Mouse (Mus musculus): ENCODE data around the gene Bloc1s2. TPM values are rescaled to one million over a fixed set of nuclear protein-coding genes. Genes with fewer than 3 reads are reported as not detected.

The Bloc1s2 gene
- 107 and 108 TPM in 2 replicates for polyA plus RNA-seq (2016; fragmentation: Nextera tagmentation; extraction: Ambion mirVana)

- DNase-seq (ENCODE audit: low spot score), result peak; percentile 85
- Histone ChIP-seq H3K27ac (replicated peaks) (peak within 1 kb of the TSS; percentile 87), H3K4me1 (peaks cover 20% of the 10 kb centered on the region), H3K9me3 (replicated peaks) (no peaks in the 10 kb centered on the region), H3K27me3 (ENCODE audit: low read depth, poor library complexity, severe bottlenecking) (peaks cover 14% of the 10 kb centered on the region), H3K4me3 (peak within 1 kb of the TSS; percentile 81), H3K36me3 (peaks cover 35% of the 10 kb centered on the region)
- WGBS, result 5% methylated on average over 46 of the region's 46 CpGs
Measured at GRCm38 (mm10) chr19:44145702-44146567, at the start of gene Bloc1s2. Bloc1s2 (minus strand) TSS chr19:44146446.

- H3K9me3 ChIP-seq (replicated peaks), result no peaks in the 10 kb centered on the region
- WGBS, result 12% methylated on average over 7 of the region's 7 CpGs
- no peak overlapping the region for H3K27ac ChIP-seq (replicated peaks)
- no peaks in the 10 kb centered on the region for H3K36me3 ChIP-seq
- peaks cover 12% of the 10 kb centered on the region for H3K4me1 ChIP-seq
- DNase-seq (ENCODE audit: low spot score), result peak; percentile 61
- no peaks in the 10 kb centered on the region; the same call in 1 of the 2 replicates for H3K27me3 ChIP-seq (ENCODE audit: low read depth, poor library complexity, severe bottlenecking)
- no peak overlapping the region for H3K4me3 ChIP-seq
Measured at GRCm38 (mm10) chr19:44195138-44195537, 48.9 kb upstream of the Bloc1s2 start.

GRCm38 (mm10) chr19:44193906-44194305 lies 47.7 kb upstream of the Bloc1s2 start:
- Histone ChIP-seq H3K9me3 (replicated peaks) (no peaks in the 10 kb centered on the region), H3K27ac (replicated peaks) (no peak overlapping the region), H3K4me1 (peaks cover 12% of the 10 kb centered on the region), H3K4me3 (no peak overlapping the region), H3K36me3 (no peaks in the 10 kb centered on the region), H3K27me3 (ENCODE audit: low read depth, poor library complexity, severe bottlenecking) (no peaks in the 10 kb centered on the region; the same call in 1 of the 2 replicates)
- 90% methylated on average over 7 of the region's 7 CpGs for WGBS
- DNase-seq (ENCODE audit: low spot score), result no peak

GRCm38 (mm10) chr19:44192342-44192741 lies 46.1 kb upstream of the Bloc1s2 start, which contains the start of gene Pkd2l1:
Pkd2l1 (minus strand) TSS chr19:44192442.
- H3K4me3 ChIP-seq, result no peak within 1 kb of the TSS
- 44% methylated on average over 3 of the region's 3 CpGs for WGBS
- no peaks in the 10 kb centered on the region; the same call in 1 of the 2 replicates for H3K27me3 ChIP-seq (ENCODE audit: low read depth, poor library complexity, severe bottlenecking)
- DNase-seq (ENCODE audit: low spot score), result no peak
- H3K4me1 ChIP-seq, result peaks cover 12% of the 10 kb centered on the region
- peak within 1 kb of the TSS; percentile 52; the same call in 1 of the 2 replicates for H3K27ac ChIP-seq (replicated peaks)
- H3K36me3 ChIP-seq, result no peaks in the 10 kb centered on the region
- no peaks in the 10 kb centered on the region for H3K9me3 ChIP-seq (replicated peaks)

GRCm38 (mm10) chr19:44189056-44189455 lies 42.8 kb upstream of the Bloc1s2 start:
- Histone ChIP-seq H3K4me1 (0 out of 2 replicates have a peak, but pooled peaks cover 8% of the 10 kb centered on the region), H3K27ac (replicated peaks) (no peak overlapping the region), H3K9me3 (replicated peaks) (no peaks in the 10 kb centered on the region), H3K36me3 (no peaks in the 10 kb centered on the region), H3K27me3 (ENCODE audit: low read depth, poor library complexity, severe bottlenecking) (no peaks in the 10 kb centered on the region; the same call in 1 of the 2 replicates), H3K4me3 (no peak overlapping the region)
- no peak for DNase-seq (ENCODE audit: low spot score)
- 89% methylated on average over 4 of the region's 4 CpGs for WGBS

GRCm38 (mm10) chr19:44183968-44184367 lies 37.7 kb upstream of the Bloc1s2 start:
- Histone ChIP-seq H3K9me3 (replicated peaks) (no peaks in the 10 kb centered on the region), H3K4me3 (no peak overlapping the region), H3K27me3 (ENCODE audit: low read depth, poor library complexity, severe bottlenecking) (no peaks in the 10 kb centered on the region), H3K27ac (replicated peaks) (no peak overlapping the region), H3K36me3 (no peaks in the 10 kb centered on the region), H3K4me1 (no peaks in the 10 kb centered on the region)
- WGBS, result 72% methylated on average over 3 of the region's 3 CpGs
- no peak for DNase-seq (ENCODE audit: low spot score)

- DNase-seq (ENCODE audit: low spot score), result no peak
- Histone ChIP-seq H3K36me3 (no peaks in the 10 kb centered on the region), H3K27me3 (ENCODE audit: low read depth, poor library complexity, severe bottlenecking) (no peaks in the 10 kb centered on the region), H3K27ac (replicated peaks) (no peak overlapping the region), H3K9me3 (replicated peaks) (no peaks in the 10 kb centered on the region; the same call in 1 of the 2 replicates), H3K4me3 (no peak overlapping the region), H3K4me1 (no peaks in the 10 kb centered on the region)
- WGBS, result 93% methylated on average over 1 of the region's 1 CpGs
Measured at GRCm38 (mm10) chr19:44180502-44180901, 34.3 kb upstream of the Bloc1s2 start.

- Histone ChIP-seq H3K36me3 (no peaks in the 10 kb centered on the region), H3K9me3 (replicated peaks) (peaks cover 9% of the 10 kb centered on the region; the same call in 1 of the 2 replicates), H3K4me3 (no peak overlapping the region), H3K4me1 (no peaks in the 10 kb centered on the region), H3K27ac (replicated peaks) (no peak overlapping the region), H3K27me3 (ENCODE audit: low read depth, poor library complexity, severe bottlenecking) (no peaks in the 10 kb centered on the region)
- no peak for DNase-seq (ENCODE audit: low spot score)
- 91% methylated on average over 3 of the region's 3 CpGs for WGBS
Measured at GRCm38 (mm10) chr19:44176741-44177140, 30.5 kb upstream of the Bloc1s2 start.

- DNase-seq (ENCODE audit: low spot score), result no peak
- no peak overlapping the region for H3K27ac ChIP-seq (replicated peaks)
- no peak overlapping the region for H3K4me3 ChIP-seq
- H3K36me3 ChIP-seq, result no peaks in the 10 kb centered on the region
- WGBS, result 62% methylated on average over 8 of the region's 8 CpGs
- no peaks in the 10 kb centered on the region for H3K27me3 ChIP-seq (ENCODE audit: low read depth, poor library complexity, severe bottlenecking)
- peaks cover 9% of the 10 kb centered on the region; the same call in 1 of the 2 replicates for H3K9me3 ChIP-seq (replicated peaks)
- no peaks in the 10 kb centered on the region for H3K4me1 ChIP-seq
Measured at GRCm38 (mm10) chr19:44174835-44175234, 28.6 kb upstream of the Bloc1s2 start.

- WGBS, result 25% methylated on average over 3 of the region's 3 CpGs
- H3K9me3 ChIP-seq (replicated peaks), result no peaks in the 10 kb centered on the region
- DNase-seq (ENCODE audit: low spot score), result no peak
- H3K4me1 ChIP-seq, result no peaks in the 10 kb centered on the region
- H3K27ac ChIP-seq (replicated peaks), result no peak overlapping the region
- no peaks in the 10 kb centered on the region for H3K27me3 ChIP-seq (ENCODE audit: low read depth, poor library complexity, severe bottlenecking)
- H3K4me3 ChIP-seq, result no peak overlapping the region
- no peaks in the 10 kb centered on the region for H3K36me3 ChIP-seq
Measured at GRCm38 (mm10) chr19:44161515-44161914, 15.3 kb upstream of the Bloc1s2 start.

- Histone ChIP-seq H3K36me3 (no peaks in the 10 kb centered on the region), H3K4me3 (no peak overlapping the region), H3K27me3 (ENCODE audit: low read depth, poor library complexity, severe bottlenecking) (no peaks in the 10 kb centered on the region), H3K9me3 (replicated peaks) (no peaks in the 10 kb centered on the region), H3K27ac (replicated peaks) (no peak overlapping the region), H3K4me1 (no peaks in the 10 kb centered on the region)
- 81% methylated on average over 3 of the region's 3 CpGs for WGBS
- no peak for DNase-seq (ENCODE audit: low spot score)
Measured at GRCm38 (mm10) chr19:44159386-44159785, 13.1 kb upstream of the Bloc1s2 start.

- Histone ChIP-seq H3K4me1 (no peaks in the 10 kb centered on the region), H3K9me3 (replicated peaks) (no peaks in the 10 kb centered on the region), H3K36me3 (no peaks in the 10 kb centered on the region), H3K27ac (replicated peaks) (no peak overlapping the region), H3K4me3 (no peak overlapping the region), H3K27me3 (ENCODE audit: low read depth, poor library complexity, severe bottlenecking) (no peaks in the 10 kb centered on the region; the same call in 1 of the 2 replicates)
- 93% methylated on average over 10 of the region's 10 CpGs for WGBS
- no peak for DNase-seq (ENCODE audit: low spot score)
Measured at GRCm38 (mm10) chr19:44157005-44157404, 10.8 kb upstream of the Bloc1s2 start.

GRCm38 (mm10) chr19:44153781-44154180 lies 7.5 kb upstream of the Bloc1s2 start:
- peaks cover 8% of the 10 kb centered on the region for H3K27me3 ChIP-seq (ENCODE audit: low read depth, poor library complexity, severe bottlenecking)
- no peaks in the 10 kb centered on the region for H3K4me1 ChIP-seq
- 87% methylated on average over 5 of the region's 5 CpGs for WGBS
- H3K36me3 ChIP-seq, result no peaks in the 10 kb centered on the region
- no peaks in the 10 kb centered on the region for H3K9me3 ChIP-seq (replicated peaks)
- DNase-seq (ENCODE audit: low spot score), result no peak
- H3K4me3 ChIP-seq, result no peak overlapping the region
- H3K27ac ChIP-seq (replicated peaks), result no peak overlapping the region
